15 mouse cellular contexts compared by ENCODE assay signal in the genomic region with DNA sequence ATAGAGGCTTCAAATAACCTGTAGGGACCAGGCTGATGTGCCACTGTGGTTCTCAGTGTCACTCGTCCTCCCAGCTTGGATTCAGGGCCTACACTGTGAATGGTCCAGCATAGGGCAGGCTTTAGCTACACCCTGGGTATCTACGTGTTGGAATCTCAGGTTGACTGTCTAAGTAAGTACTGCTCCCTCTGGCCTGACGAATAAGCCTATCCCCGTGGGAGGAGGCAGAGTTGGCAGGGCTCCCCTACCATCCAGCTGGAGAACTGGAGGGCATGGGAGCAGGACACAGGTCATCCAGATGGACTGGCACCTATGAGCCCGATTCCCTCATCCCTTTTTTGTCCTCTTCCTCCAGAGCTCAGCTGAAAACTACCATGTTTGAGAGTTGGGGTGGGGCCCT. TPM values are rescaled to one million over a fixed set of nuclear protein-coding genes. Genes with fewer than 3 reads are reported as not detected.
DNase-seq lines count a peak whose midpoint lies in the region; ATAC-seq lines count a peak whose summit lies in the region.
"Had no signal": no experiment of that assay in that cellular context is flagged by ENCODE, and none has a peak within 500 bp of the region (broad histone marks: within the 10 kb centered on the region; RNA-seq: fewer than 3 reads in every experiment).

No protein-coding gene starts in this region.

- H3K4me2 ChIP-seq in intestine, embryonic 16.5 days (ENCODE audit: low read depth, low read length): no peak overlapping the region
- no peak overlapping the region for H3K4me2 ChIP-seq in intestine, embryonic 15.5 days (replicated peaks)
- no peak overlapping the region for H3K4me2 ChIP-seq in hindbrain, embryonic 11.5 days (replicated peaks; ENCODE audit: low read depth, low read length)
- H3K4me2 ChIP-seq in limb, embryonic 15.5 days: no peak overlapping the region
- H3K4me2 ChIP-seq: lung, embryonic 15.5 days had no signal

- peak; percentile 86 for DNase-seq in heart, adult 11 months
- no peak for DNase-seq in heart, postnatal 14 days
- DNase-seq in hindbrain, embryonic 11.5 days (ENCODE audit: low spot score): no peak
- DNase-seq in kidney, postnatal 14 days: no peak
- DNase-seq: cerebellum, adult 18-20 months; gastrocnemius, postnatal 36 days; kidney, adult 11 months; thymus, postnatal 4 days had no signal

- 0 out of 2 replicates have a peak, but pooled peaks cover 3% of the 10 kb centered on the region for H3K36me3 ChIP-seq in intestine, embryonic 16.5 days (ENCODE audit: control insufficient read depth, insufficient read depth, low read length)
- no peaks in the 10 kb centered on the region for H3K36me3 ChIP-seq in intestine, embryonic 15.5 days
- no peaks in the 10 kb centered on the region for H3K36me3 ChIP-seq in hindbrain, embryonic 11.5 days (ENCODE audit: control insufficient read depth, insufficient read depth, low read length)
- no peaks in the 10 kb centered on the region for H3K36me3 ChIP-seq in limb, embryonic 15.5 days
- H3K36me3 ChIP-seq: lung, embryonic 15.5 days had no signal

- H3K27me3 ChIP-seq in intestine, embryonic 16.5 days (replicated peaks; ENCODE audit: control insufficient read depth, insufficient read depth, low read length): no peaks in the 10 kb centered on the region
- no peaks in the 10 kb centered on the region for H3K27me3 ChIP-seq in intestine, embryonic 15.5 days (replicated peaks)
- H3K27me3 ChIP-seq in hindbrain, embryonic 11.5 days (ENCODE audit: control insufficient read depth, insufficient read depth, low read length): no peaks in the 10 kb centered on the region
- no peaks in the 10 kb centered on the region for H3K27me3 ChIP-seq in limb, embryonic 15.5 days
- H3K27me3 ChIP-seq: lung, embryonic 15.5 days had no signal

- no peak overlapping the region for H3K4me3 ChIP-seq in intestine, embryonic 16.5 days (ENCODE audit: low read length)
- no peak overlapping the region for H3K4me3 ChIP-seq in intestine, embryonic 15.5 days (replicated peaks)
- H3K4me3 ChIP-seq in hindbrain, embryonic 11.5 days (ENCODE audit: low read depth, low read length): no peak overlapping the region
- no peak overlapping the region for H3K4me3 ChIP-seq in limb, embryonic 15.5 days
- H3K4me3 ChIP-seq: erythroblast, embryonic 14.5 days; lung, embryonic 15.5 days; myocyte had no signal

- no peaks in the 10 kb centered on the region for H3K4me1 ChIP-seq in intestine, embryonic 16.5 days (ENCODE audit: control insufficient read depth, insufficient read depth, low read length)
- no peaks in the 10 kb centered on the region; the same call in 1 of the 2 replicates for H3K4me1 ChIP-seq in intestine, embryonic 15.5 days (replicated peaks)
- H3K4me1 ChIP-seq in hindbrain, embryonic 11.5 days (replicated peaks; ENCODE audit: control insufficient read depth, insufficient read depth, low read length): no peaks in the 10 kb centered on the region
- H3K4me1 ChIP-seq in limb, embryonic 15.5 days: peaks cover 31% of the 10 kb centered on the region

- H3K9ac ChIP-seq in intestine, embryonic 16.5 days (ENCODE audit: low read depth, low read length): no peak overlapping the region
- no peak overlapping the region for H3K9ac ChIP-seq in intestine, embryonic 15.5 days
- H3K9ac ChIP-seq in hindbrain, embryonic 11.5 days (ENCODE audit: low read depth, low read length): no peak overlapping the region
- no peak overlapping the region for H3K9ac ChIP-seq in limb, embryonic 15.5 days
- H3K9ac ChIP-seq: lung, embryonic 15.5 days had no signal

- intact Hi-C loops in heart, postnatal 14 days (cut with DNase I): no loop called here

- H3K9me3 ChIP-seq in intestine, embryonic 16.5 days (ENCODE audit: control insufficient read depth, low read length): 0 out of 2 replicates have a peak, but pooled peaks cover 4% of the 10 kb centered on the region
- no peaks in the 10 kb centered on the region for H3K9me3 ChIP-seq in intestine, embryonic 15.5 days
- no peaks in the 10 kb centered on the region for H3K9me3 ChIP-seq in hindbrain, embryonic 11.5 days (ENCODE audit: control insufficient read depth, low read length)
- 0 out of 2 replicates have a peak, but pooled peaks cover 4% of the 10 kb centered on the region for H3K9me3 ChIP-seq in limb, embryonic 15.5 days
- H3K9me3 ChIP-seq: lung, embryonic 15.5 days had no signal

- no peak for ATAC-seq in intestine, embryonic 16.5 days
- ATAC-seq in intestine, embryonic 15.5 days: no peak
- peak; percentile 29; the same call in 1 of the 2 replicates for ATAC-seq in hindbrain, embryonic 11.5 days (ENCODE audit: low FRiP score)
- ATAC-seq in limb, embryonic 15.5 days (ENCODE audit: insufficient number of reproducible peaks, low FRiP score, low TSS enrichment, low read depth): no peak
- no peak for ATAC-seq in cerebellum, adult (ENCODE audit: insufficient number of reproducible peaks, low FRiP score, low TSS enrichment)

- WGBS in intestine, embryonic 16.5 days: 86% methylated on average over 5 of the region's 5 CpGs
- 81% methylated on average over 5 of the region's 5 CpGs for WGBS in intestine, embryonic 15.5 days
- WGBS in hindbrain, embryonic 11.5 days: 87% methylated on average over 5 of the region's 5 CpGs
- 66% methylated on average over 5 of the region's 5 CpGs for WGBS in limb, embryonic 15.5 days

- H3K27ac ChIP-seq in intestine, embryonic 16.5 days (ENCODE audit: low read length): peak overlapping the region; percentile 15; the same call in 1 of the 2 replicates
- H3K27ac ChIP-seq in intestine, embryonic 15.5 days: no peak overlapping the region
- no peak overlapping the region for H3K27ac ChIP-seq in hindbrain, embryonic 11.5 days (ENCODE audit: low read depth, low read length)
- H3K27ac ChIP-seq in limb, embryonic 15.5 days: peak overlapping the region; percentile 70
- H3K27ac ChIP-seq: lung, embryonic 15.5 days had no signal

RNA-seq across cellular contexts. Expression of a gene that starts 34.8 kb away (rescaled TPM):
- total RNA-seq in heart, postnatal 14 days (2021): 1 to 10 TPM; 4.3 to 6.2 TPM
- 5.3 and 5.4 TPM in 2 replicates for polyA plus RNA-seq in intestine, embryonic 16.5 days (2015; fragmentation: Nextera tagmentation; extraction: Ambion mirVana)
- 5.6 and 6.5 TPM in 2 replicates for polyA plus RNA-seq in intestine, embryonic 15.5 days (2015; fragmentation: Nextera tagmentation; extraction: Ambion mirVana)
- polyA plus RNA-seq in hindbrain, embryonic 11.5 days (2014; fragmentation: Nextera tagmentation; extraction: Ambion mirVana): 5.7 and 6.1 TPM in 2 replicates
- 5.6 and 6.0 TPM in 2 replicates for polyA plus RNA-seq in limb, embryonic 15.5 days (2015; fragmentation: Nextera tagmentation; extraction: Ambion mirVana)

RNA-seq across cellular contexts. Expression of a gene that starts 57.8 kb away (rescaled TPM):
- 10 to 100 TPM; 23.9 to 26.2 TPM for total RNA-seq in heart, postnatal 14 days (2021)
- polyA plus RNA-seq in intestine, embryonic 16.5 days (2015; fragmentation: Nextera tagmentation; extraction: Ambion mirVana): 2.9 and 3.0 TPM in 2 replicates
- 4.0 and 4.6 TPM in 2 replicates for polyA plus RNA-seq in intestine, embryonic 15.5 days (2015; fragmentation: Nextera tagmentation; extraction: Ambion mirVana)
- polyA plus RNA-seq in hindbrain, embryonic 11.5 days (2014; fragmentation: Nextera tagmentation; extraction: Ambion mirVana): 5.9 and 6.6 TPM in 2 replicates
- polyA plus RNA-seq in limb, embryonic 15.5 days (2015; fragmentation: Nextera tagmentation; extraction: Ambion mirVana): 3.6 and 4.8 TPM in 2 replicates

Comparison
In these comparisons a context has a peak if more than half of its experiments do, and no peak if none do; other contexts are left out.
1. H3K27ac ChIP-seq: peak in intestine, embryonic 16.5 days (single experiment) and limb, embryonic 15.5 days (single experiment); none in intestine, embryonic 15.5 days (single experiment) and hindbrain, embryonic 11.5 days (single experiment).